Mouse (Mus musculus): ENCODE data around the gene Lix1. TPM values are rescaled to one million over a fixed set of nuclear protein-coding genes. Genes with fewer than 3 reads are reported as not detected.

Gene Lix1
- polyA plus RNA-seq, 1 experiment: 0.12 TPM

DNA sequence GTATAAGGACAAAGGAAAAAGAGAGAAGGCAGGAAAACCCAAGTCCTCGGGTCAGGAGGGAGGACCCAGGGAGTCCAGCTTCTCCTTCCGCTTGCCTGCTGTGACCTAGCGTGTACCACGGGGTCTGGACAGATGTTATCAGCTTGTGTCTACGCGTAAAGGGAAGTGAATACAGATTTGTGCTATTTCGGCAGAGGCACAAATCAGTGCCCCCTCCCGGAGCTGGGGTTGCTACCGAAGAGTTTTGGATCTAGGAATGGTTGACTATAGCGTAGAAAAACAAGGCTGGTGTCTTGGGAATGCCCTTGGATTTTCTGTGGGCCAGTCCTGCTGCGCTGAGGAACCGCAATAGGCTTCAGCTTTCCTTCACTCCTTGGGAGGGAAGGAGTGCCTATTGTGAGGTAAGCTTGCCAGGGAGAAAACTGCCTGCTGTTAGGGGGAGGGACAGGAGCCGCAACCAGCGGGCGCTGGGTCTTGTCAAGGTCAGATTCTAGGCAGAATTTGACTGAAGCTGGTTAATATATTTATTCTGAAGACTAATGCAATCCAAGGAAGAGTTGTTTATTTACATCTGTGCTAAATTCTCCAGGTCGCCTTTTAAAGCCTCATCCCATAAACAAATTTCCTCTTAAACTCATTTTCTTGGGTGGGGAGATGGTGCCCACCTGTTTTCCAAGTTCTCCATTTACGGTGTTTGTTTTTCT lies 46.4 kb downstream of the Lix1 start:
- 8% methylated on average over 17 of the region's 17 CpGs for WGBS
- Histone ChIP-seq H3K36me3 (ENCODE audit: control insufficient read depth, insufficient read depth, low read length) (no peaks in the 10 kb centered on the region), H3K4me1 (ENCODE audit: control insufficient read depth, insufficient read depth, insufficient read length) (peaks cover 4% of the 10 kb centered on the region; the same call in 1 of the 2 replicates), H3K27ac (ENCODE audit: insufficient read depth, low read length) (peak overlapping the region; percentile 25; the same call in 1 of the 2 replicates), H3K4me3 (ENCODE audit: extremely low read depth, insufficient read depth, insufficient read length) (peak overlapping the region; percentile 30; the same call in 1 of the 2 replicates), H3K27me3 (ENCODE audit: control insufficient read depth, insufficient read depth, low read length) (no peaks in the 10 kb centered on the region)
- DNase-seq (ENCODE audit: low read depth in 1 of 2, low spot score in 2 of 2): peak in 1 of 2 experiments; percentile 15
- TF ChIP-seq CTCF (IDR thresholded peaks at IDR 0.05; ENCODE audit: extremely low read depth, insufficient read depth, insufficient read length, insufficient replicate concordance) (no peak), POLR2A (IDR thresholded peaks at IDR 0.05; ENCODE audit: low read depth, low read length) (no peak)

DNA sequence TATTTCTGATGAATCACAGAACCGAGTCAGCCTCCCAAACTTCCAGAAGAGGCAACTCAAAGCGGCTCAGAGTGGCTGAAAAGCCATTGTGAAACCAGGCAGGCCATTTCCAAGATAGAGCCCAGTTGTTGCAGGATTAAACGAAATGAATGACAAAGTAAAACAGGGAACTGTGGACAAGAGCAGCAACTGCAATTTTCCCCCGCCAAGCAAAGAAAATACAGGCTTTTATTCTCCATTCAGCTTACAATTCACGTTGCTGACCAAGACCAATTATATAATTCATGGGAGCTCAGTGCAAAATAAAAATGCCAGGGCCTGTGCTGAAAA lies 46.9 kb downstream of the Lix1 start:
- Histone ChIP-seq H3K4me3 (ENCODE audit: extremely low read depth, insufficient read depth, insufficient read length) (no peak overlapping the region), H3K27ac (ENCODE audit: insufficient read depth, low read length) (no peak overlapping the region), H3K36me3 (ENCODE audit: control insufficient read depth, insufficient read depth, low read length) (no peaks in the 10 kb centered on the region), H3K4me1 (ENCODE audit: control insufficient read depth, insufficient read depth, insufficient read length) (peaks cover 4% of the 10 kb centered on the region; the same call in 1 of the 2 replicates), H3K27me3 (ENCODE audit: control insufficient read depth, insufficient read depth, low read length) (no peaks in the 10 kb centered on the region)
- DNase-seq (ENCODE audit: low read depth in 1 of 2, low spot score in 2 of 2): no peak
- WGBS: 27% methylated on average over 5 of the region's 5 CpGs
- TF ChIP-seq POLR2A (IDR thresholded peaks at IDR 0.05; ENCODE audit: low read depth, low read length) (no peak), CTCF (IDR thresholded peaks at IDR 0.05; ENCODE audit: extremely low read depth, insufficient read depth, insufficient read length, insufficient replicate concordance) (no peak)

DNA sequence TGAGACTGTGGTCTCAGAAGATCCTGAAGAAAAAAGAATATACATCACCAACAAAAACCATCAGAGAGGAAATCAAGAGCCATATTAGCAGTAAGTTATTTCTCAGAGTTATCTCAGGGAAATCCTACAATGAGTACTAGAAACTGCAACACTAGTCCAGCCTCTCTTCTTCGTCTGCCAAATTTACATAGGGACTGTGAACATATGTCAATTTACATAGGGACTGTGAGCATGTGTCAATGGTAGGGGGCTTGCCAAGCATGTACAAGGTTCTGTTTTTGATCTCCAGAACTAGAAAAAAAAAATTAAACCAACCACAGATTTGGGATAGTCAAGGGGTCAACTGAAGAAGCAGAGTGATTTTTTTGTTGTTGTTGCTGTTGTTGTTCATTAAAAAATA lies 48.6 kb downstream of the Lix1 start:
- Histone ChIP-seq H3K4me1 (ENCODE audit: control insufficient read depth, insufficient read depth, insufficient read length) (peaks cover 4% of the 10 kb centered on the region; the same call in 1 of the 2 replicates), H3K4me3 (ENCODE audit: extremely low read depth, insufficient read depth, insufficient read length) (no peak overlapping the region), H3K27me3 (ENCODE audit: control insufficient read depth, insufficient read depth, low read length) (no peaks in the 10 kb centered on the region), H3K36me3 (ENCODE audit: control insufficient read depth, insufficient read depth, low read length) (no peaks in the 10 kb centered on the region), H3K27ac (ENCODE audit: insufficient read depth, low read length) (no peak overlapping the region)
- 77% methylated on average over 1 of the region's 1 CpGs for WGBS
- no peak for TF ChIP-seq CTCF (IDR thresholded peaks at IDR 0.05; ENCODE audit: extremely low read depth, insufficient read depth, insufficient read length, insufficient replicate concordance)
- no peak for TF ChIP-seq POLR2A (IDR thresholded peaks at IDR 0.05; ENCODE audit: low read depth, low read length)
- DNase-seq (ENCODE audit: low read depth in 1 of 2, low spot score in 2 of 2): no peak

DNA sequence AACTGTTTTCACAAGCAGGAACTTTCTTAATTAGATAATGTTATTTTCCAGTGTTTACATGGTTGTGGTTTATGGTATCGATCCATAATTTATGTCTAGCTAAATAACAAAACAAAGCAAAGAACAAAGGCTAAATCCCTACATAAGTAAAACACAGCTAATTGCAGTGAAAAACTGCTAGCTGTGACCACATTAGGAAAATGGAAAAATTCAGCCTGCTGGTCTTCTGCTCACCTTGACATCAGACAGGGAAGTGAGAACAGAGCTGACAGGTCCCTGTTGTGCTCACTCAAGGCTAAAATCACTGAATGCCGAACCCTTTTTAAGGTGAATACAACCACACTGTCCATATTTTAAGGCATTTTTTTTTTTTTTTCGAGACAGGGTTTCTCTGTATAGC lies 50.1 kb downstream of the Lix1 start:
- Histone ChIP-seq H3K27me3 (ENCODE audit: control insufficient read depth, insufficient read depth, low read length) (no peaks in the 10 kb centered on the region), H3K4me3 (ENCODE audit: extremely low read depth, insufficient read depth, insufficient read length) (no peak overlapping the region), H3K4me1 (ENCODE audit: control insufficient read depth, insufficient read depth, insufficient read length) (peaks cover 4% of the 10 kb centered on the region; the same call in 1 of the 2 replicates), H3K36me3 (ENCODE audit: control insufficient read depth, insufficient read depth, low read length) (no peaks in the 10 kb centered on the region), H3K27ac (ENCODE audit: insufficient read depth, low read length) (no peak overlapping the region)
- no peak for DNase-seq (ENCODE audit: low read depth in 1 of 2, low spot score in 2 of 2)
- WGBS: 81% methylated on average over 3 of the region's 3 CpGs
- TF ChIP-seq POLR2A (IDR thresholded peaks at IDR 0.05; ENCODE audit: low read depth, low read length) (no peak), CTCF (IDR thresholded peaks at IDR 0.05; ENCODE audit: extremely low read depth, insufficient read depth, insufficient read length, insufficient replicate concordance) (no peak)

DNA sequence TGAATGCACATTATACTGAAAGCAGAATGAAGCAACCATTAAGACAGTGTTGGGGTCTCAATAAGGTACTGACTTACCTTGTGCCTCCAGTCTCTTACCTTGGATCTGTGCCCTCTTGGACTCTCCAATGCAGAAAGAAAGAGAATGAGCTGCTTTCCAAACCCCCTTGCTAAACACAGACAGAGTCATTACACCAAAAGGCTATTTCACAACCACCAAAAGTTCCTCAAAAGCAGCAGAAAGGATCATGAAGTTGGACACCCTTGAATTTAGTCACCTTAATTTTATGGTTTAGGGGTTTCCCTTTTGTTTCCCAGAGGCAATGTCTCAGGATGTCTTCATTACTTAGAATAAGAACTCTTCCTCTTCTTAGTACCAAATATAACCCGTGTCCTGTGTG lies 52.1 kb downstream of the Lix1 start:
- H3K27ac ChIP-seq (ENCODE audit: insufficient read depth, low read length): no peak overlapping the region
- DNase-seq (ENCODE audit: low read depth in 1 of 2, low spot score in 2 of 2): no peak
- no peaks in the 10 kb centered on the region for H3K36me3 ChIP-seq (ENCODE audit: control insufficient read depth, insufficient read depth, low read length)
- no peak overlapping the region for H3K4me3 ChIP-seq (ENCODE audit: extremely low read depth, insufficient read depth, insufficient read length)
- H3K27me3 ChIP-seq (ENCODE audit: control insufficient read depth, insufficient read depth, low read length): no peaks in the 10 kb centered on the region
- H3K4me1 ChIP-seq (ENCODE audit: control insufficient read depth, insufficient read depth, insufficient read length): no peaks in the 10 kb centered on the region
- no peak for TF ChIP-seq POLR2A (IDR thresholded peaks at IDR 0.05; ENCODE audit: low read depth, low read length)
- no peak for TF ChIP-seq CTCF (IDR thresholded peaks at IDR 0.05; ENCODE audit: extremely low read depth, insufficient read depth, insufficient read length, insufficient replicate concordance)
- WGBS: 85% methylated on average over 1 of the region's 1 CpGs

DNA sequence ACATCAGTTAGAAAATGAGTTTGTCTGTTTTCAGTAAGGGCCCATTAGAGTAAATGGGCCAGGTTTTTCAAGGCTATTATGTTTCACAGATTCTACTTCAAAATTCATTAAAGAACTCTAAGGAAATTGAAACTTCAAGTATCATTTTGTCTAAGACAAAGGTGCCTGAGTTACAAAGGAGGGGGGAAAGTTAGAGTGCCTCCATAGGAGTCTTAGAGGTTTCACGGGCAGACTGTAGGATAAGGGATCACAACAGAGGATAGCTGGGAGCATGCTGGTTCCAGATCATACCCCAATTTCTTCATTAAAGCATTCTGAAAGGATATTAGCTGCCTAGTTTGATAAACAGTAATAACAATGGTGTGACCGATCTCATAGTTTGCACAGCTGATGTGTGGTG lies 83.3 kb downstream of the Lix1 start:
- Histone ChIP-seq H3K36me3 (ENCODE audit: control insufficient read depth, insufficient read depth, low read length) (no peaks in the 10 kb centered on the region), H3K4me1 (ENCODE audit: control insufficient read depth, insufficient read depth, insufficient read length) (no peaks in the 10 kb centered on the region), H3K4me3 (ENCODE audit: extremely low read depth, insufficient read depth, insufficient read length) (no peak overlapping the region), H3K27ac (ENCODE audit: insufficient read depth, low read length) (no peak overlapping the region), H3K27me3 (ENCODE audit: control insufficient read depth, insufficient read depth, low read length) (no peaks in the 10 kb centered on the region; the same call in 1 of the 2 replicates)
- 85% methylated on average over 2 of the region's 2 CpGs for WGBS
- TF ChIP-seq CTCF (IDR thresholded peaks at IDR 0.05; ENCODE audit: extremely low read depth, insufficient read depth, insufficient read length, insufficient replicate concordance) (no peak), POLR2A (IDR thresholded peaks at IDR 0.05; ENCODE audit: low read depth, low read length) (no peak)
- no peak for DNase-seq (ENCODE audit: low read depth in 1 of 2, low spot score in 2 of 2)
